Mouse (Mus musculus) gastrocnemius, adult 18-20 months (tissue): ENCODE results near the gene Surf6. TPM values are rescaled to one million over a fixed set of nuclear protein-coding genes. Genes with fewer than 3 reads are reported as not detected.
"Not testable (repeated sequence)": the region's sequence is repeated elsewhere in the genome, so short reads cannot be mapped to it uniquely, and the experiment has no call there.

Experiments
- DNase-seq: peaks from one replicate; pipeline ENCODE4 v3.0.0; 2021; ENCODE audit warnings: low spot score
- total RNA-seq, 2 experiments: library from RNA; stranded (reverse); gene quantifications; 2 replicates each; pipeline ENCODE4 v1.2.3; 2021

Gene Surf6
- total RNA-seq, 2 experiments from 2014 or later: 11.6 to 12.1 TPM

GRCm38 (mm10) chr2:26913416-26914147 is 10.9 kb upstream of the Surf6 start:
- DNase-seq: no peak

GRCm38 (mm10) chr2:26912253-26912770 is 9.6 kb upstream of the Surf6 start:
- DNase-seq: no peak

- no peak for DNase-seq
Observed at GRCm38 (mm10) chr2:26910994-26911765, 8.5 kb upstream of the Surf6 start.

GRCm38 (mm10) chr2:26910124-26910993 is 7.7 kb upstream of the Surf6 start, which contains the start of the genes Med22 and Rpl7a:
TSS of gene Med22 (minus strand) at chr2:26910677.
TSS of gene Rpl7a (plus strand) at chr2:26910764.
- DNase-seq: peak; percentile 100

- DNase-seq: no peak
Observed at GRCm38 (mm10) chr2:26909387-26909784, 6.7 kb upstream of the Surf6 start.

GRCm38 (mm10) chr2:26908710-26909386 is 6.2 kb upstream of the Surf6 start:
- no peak for DNase-seq

GRCm38 (mm10) chr2:26907109-26907508 is 4.4 kb upstream of the Surf6 start:
- DNase-seq: no peak

- DNase-seq: no peak
Observed at GRCm38 (mm10) chr2:26906431-26906830, 3.8 kb upstream of the Surf6 start.

GRCm38 (mm10) chr2:26905936-26906335 is 3.3 kb upstream of the Surf6 start:
- no peak for DNase-seq

GRCm38 (mm10) chr2:26903311-26903710 is 632 bp upstream of the Surf6 start:
- DNase-seq: no peak

- DNase-seq: no peak
Observed at GRCm38 (mm10) chr2:26901834-26902400, 762 bp downstream of the Surf6 start.

GRCm38 (mm10) chr2:26900731-26901130 is 1.9 kb downstream of the Surf6 start:
- DNase-seq: no peak

- no peak for DNase-seq
Observed at GRCm38 (mm10) chr2:26895898-26896297, 6.8 kb downstream of the Surf6 start.

GRCm38 (mm10) chr2:26886170-26886569 is 16.5 kb downstream of the Surf6 start:
- DNase-seq: not testable (repeated sequence)

GRCm38 (mm10) chr2:26885541-26885940 is 17.1 kb downstream of the Surf6 start:
- not testable (repeated sequence) for DNase-seq

- no peak for DNase-seq
Observed at GRCm38 (mm10) chr2:26878571-26878970, 24.1 kb downstream of the Surf6 start.

GRCm38 (mm10) chr2:26870666-26871065 is 32.0 kb downstream of the Surf6 start:
- DNase-seq: no peak

GRCm38 (mm10) chr2:26864879-26865278 is 37.8 kb downstream of the Surf6 start, which contains the start of gene Abo:
TSS of gene Abo (minus strand) at chr2:26864979.
- DNase-seq: no peak

- DNase-seq: no peak
Observed at GRCm38 (mm10) chr2:26862856-26863255, 39.8 kb downstream of the Surf6 start.

- no peak for DNase-seq
Observed at GRCm38 (mm10) chr2:26847706-26848105, 55.0 kb downstream of the Surf6 start.
